ENCODE assay signal across 23 mouse cellular contexts in genomic region chr8:95835891-95836290, GRCm38 (mm10).
"Had no signal": no experiment of that assay in that cellular context is flagged by ENCODE, and none has a peak within 500 bp of the region (broad histone marks: within the 10 kb centered on the region; RNA-seq: fewer than 3 reads in every experiment).

No protein-coding gene starts in this region.

- H3K27ac ChIP-seq: gastrocnemius, adult 2 months; heart, adult 2 months; hindbrain, embryonic 10.5 days; hindbrain, embryonic 12.5 days; hindbrain, embryonic 14.5 days; intestine, embryonic 15.5 days; layer of hippocampus, adult 2 months; left cerebral cortex, adult 2 months; limb, embryonic 10.5 days; limb, embryonic 12.5 days; liver, embryonic 12.5 days; liver, embryonic 14.5 days had no signal

- H3K4me3 ChIP-seq: gastrocnemius, adult 2 months; heart, adult 2 months; heart, embryonic 12.5 days; hindbrain, embryonic 10.5 days; hindbrain, embryonic 12.5 days; intestine, embryonic 15.5 days; layer of hippocampus, adult 2 months; left cerebral cortex, adult 2 months; limb, embryonic 10.5 days; limb, embryonic 12.5 days; liver, embryonic 12.5 days had no signal

- H3K27me3 ChIP-seq: heart, embryonic 12.5 days; hindbrain, embryonic 12.5 days; intestine, embryonic 15.5 days; limb, embryonic 12.5 days; liver, embryonic 12.5 days had no signal

- H3K9me3 ChIP-seq: heart, embryonic 12.5 days; hindbrain, embryonic 10.5 days; hindbrain, embryonic 12.5 days; intestine, embryonic 15.5 days; limb, embryonic 10.5 days; limb, embryonic 12.5 days; liver, embryonic 12.5 days had no signal

- DNase-seq: gastrocnemius, adult 2 months; gastrocnemius, postnatal 10 days; gastrocnemius, postnatal 25 days; heart, adult 2 months; heart, postnatal 10 days; heart, postnatal 36 days; kidney, adult 18-20 months; kidney, adult 8-10 months; kidney, postnatal 10 days; kidney, postnatal 25 days; kidney, postnatal 4 days; liver had no signal
